Mouse (Mus musculus) adrenal gland, adult (tissue): ENCODE measurements around the gene Ankrd34b.

Source experiments
- DNase-seq, 2 experiments: peaks; one replicate each; pipeline ENCODE4 v3.0.0; 2022 to 2023; ENCODE audit warnings: low spot score in 1 of 2; ENCODE audit not compliant: inconsistent age in 2 of 2

The Ankrd34b gene

DNA sequence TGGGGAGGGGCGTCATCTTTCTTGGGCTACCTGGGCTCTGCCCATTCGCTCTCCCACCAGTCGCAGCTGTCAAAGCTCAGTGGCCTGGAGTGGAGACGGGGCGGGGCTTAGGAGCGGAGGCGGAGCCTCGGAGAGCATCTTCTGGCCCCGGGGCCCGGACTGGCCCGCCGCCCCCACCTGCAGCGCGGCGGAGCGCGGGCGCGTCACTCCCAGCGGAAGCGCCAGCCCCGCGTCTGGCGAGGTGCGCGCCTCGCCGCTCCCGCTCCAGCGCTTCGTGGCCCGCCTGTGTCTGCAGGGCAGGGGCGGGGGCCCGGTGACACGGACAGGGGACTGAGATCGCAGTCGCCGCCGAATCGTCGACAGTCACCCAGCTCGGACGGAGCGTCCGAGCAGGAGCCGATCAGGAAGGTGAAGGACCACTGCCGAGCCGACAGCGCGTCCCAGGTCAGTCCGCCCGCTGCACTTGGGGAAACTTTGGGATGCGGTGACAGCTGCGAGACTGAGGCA is at the start of gene Ankrd34b:
Gene Ankrd34b, plus strand, starts transcription at position 139 of the 507 bp plus-strand sequence.
- DNase-seq, result peak; percentile 48 to 64

DNA sequence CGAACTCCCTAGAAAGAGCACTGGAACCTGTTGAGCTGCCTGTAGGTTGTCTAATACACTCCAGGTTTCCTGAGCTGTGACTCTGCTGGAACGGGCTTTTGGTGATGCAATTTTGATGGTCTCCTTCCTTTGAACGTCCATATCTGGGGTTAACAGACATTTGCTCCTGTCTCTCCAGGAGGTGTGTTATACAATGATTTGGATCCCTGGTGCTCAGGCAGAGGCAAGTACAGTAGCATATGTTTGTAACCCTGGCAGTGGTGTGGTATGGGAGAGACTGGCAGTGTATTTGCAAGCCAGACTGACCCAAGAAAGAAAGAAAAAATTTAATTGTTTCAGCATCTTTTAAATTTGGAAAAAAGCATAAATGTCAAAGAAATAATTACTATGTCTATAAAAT is 38.3 kb upstream of the Ankrd34b start:
- no peak for DNase-seq

DNA sequence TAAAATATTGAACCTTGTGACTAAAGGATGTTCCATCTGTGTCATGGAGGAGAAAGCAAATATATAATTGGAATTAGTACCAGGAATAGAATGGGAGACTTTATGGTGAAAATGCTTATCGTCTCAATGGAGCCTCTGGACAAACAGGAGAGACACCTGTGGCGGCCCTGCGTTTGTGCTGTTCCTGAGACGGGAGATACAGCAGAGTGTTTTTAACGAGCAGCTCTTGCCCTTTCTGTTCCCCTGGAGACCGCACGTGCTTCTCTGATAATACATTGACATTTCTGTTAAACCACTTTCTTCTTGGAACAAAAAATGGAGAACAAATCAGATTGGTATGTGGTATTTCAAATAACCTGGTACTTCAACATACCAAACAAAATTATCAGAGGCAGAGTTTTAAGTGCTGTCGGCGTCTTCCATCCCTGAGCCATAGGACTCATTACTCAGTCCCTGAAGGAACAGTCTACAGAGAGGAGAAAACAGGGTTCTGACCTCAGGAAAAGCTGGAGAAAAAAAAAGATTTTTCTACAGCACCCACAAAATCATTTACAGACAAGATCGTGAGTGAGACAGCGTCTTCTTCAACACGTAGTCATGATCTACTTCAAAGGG is 32.5 kb upstream of the Ankrd34b start:
- DNase-seq, result no peak

DNA sequence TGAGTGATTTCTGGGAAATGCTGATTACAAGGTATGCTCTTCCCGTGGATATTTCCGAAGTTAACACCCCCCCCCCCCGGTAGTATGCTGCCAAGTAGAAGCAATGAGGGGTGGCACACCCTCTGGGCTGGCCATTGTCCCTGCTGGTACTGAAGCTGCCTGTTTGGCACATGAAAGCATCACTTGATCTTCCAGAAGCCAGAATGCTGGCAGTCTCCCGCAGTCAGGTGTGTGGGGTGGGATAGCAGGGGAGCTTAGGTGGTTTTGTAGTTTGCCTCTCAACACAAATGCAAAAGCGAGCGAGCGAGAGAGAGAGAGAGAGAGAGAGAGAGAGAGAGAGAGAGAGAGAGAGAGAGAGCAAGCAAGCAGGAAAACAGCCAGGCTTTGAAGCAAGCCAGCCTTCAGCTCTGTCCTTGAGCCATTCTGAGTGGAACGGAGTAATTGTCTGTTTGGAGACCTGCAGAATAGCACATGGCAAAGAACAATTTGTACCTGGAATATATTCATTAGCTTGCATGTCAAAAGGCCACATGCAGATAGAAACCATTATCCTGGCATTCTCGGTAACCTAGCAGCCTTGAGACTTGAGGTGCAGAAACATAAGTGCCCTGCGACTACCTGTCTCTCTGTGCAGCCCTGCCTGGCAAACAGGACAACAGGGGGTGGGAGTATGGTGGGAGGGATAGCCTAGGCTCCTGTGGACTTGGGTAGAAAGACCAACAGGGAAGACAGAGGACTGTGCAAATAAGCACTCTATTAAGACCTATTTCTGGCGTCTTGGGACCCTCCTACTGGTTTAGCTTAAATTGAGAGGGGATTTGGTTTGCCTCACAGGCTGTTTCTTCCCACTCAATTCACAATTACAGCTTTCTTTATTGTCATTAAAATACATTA is 27.0 kb upstream of the Ankrd34b start:
- DNase-seq, result peak; percentile 40 to 65

DNA sequence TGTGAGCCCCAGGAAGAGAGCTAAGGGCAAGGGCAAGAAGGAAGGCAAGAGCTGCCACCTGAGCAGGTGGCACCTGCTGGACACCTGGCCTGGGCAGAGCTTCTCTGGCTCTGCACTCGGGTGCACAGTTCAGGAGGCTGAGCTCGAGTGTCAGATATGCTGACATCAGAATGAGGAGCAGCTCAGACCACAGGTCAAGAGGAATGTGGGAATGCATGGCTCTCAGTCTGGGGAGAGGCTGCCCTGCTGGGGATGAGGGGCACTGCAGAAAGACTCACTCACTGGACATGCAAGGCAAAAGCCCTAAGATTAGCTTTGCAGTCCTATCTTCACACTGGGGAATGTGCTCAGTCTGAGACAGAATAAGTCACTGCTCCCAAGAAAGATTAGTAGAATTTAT is 23.6 kb upstream of the Ankrd34b start:
- no peak for DNase-seq

DNA sequence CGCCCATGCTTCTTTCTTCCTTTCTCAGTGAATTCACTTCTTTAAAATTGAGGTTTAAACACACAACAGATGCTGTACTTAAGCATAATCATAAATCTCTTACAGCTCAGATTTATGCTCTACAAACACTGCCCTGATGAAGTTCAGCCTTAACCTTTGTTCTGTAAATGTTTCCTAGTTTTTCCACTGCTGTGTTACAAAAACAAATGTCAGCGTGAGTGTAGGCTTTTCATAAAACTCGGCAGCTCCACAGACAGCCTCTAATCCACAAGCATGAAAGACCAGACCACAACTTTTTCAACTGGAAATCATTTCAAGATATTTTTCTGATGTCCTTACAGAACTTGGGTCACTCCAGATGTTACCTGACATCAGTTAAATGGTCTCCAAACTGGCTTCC is 22.2 kb upstream of the Ankrd34b start:
- peak in 1 of 2 experiments; percentile 56 for DNase-seq

DNA sequence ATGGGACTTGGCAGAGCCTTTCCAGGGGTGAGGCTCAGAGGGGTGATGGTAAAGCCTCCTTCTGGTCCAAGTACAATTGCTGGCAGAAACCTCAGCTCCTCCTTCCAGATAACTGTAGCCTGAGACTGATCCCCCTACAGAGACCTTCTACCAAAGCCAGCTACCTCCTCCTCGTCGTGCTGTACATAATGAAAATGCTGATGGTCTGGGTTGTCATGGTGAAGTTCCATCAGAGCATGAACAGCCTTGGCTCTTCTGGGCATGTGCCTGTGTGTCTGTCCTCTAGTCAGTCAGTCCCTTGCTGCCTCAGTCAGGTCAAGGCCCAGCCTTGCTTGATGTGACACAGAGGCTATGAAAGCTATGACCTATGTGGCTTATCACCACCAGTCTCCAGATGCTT is 15.2 kb upstream of the Ankrd34b start:
- DNase-seq, result peak; percentile 39 to 71

DNA sequence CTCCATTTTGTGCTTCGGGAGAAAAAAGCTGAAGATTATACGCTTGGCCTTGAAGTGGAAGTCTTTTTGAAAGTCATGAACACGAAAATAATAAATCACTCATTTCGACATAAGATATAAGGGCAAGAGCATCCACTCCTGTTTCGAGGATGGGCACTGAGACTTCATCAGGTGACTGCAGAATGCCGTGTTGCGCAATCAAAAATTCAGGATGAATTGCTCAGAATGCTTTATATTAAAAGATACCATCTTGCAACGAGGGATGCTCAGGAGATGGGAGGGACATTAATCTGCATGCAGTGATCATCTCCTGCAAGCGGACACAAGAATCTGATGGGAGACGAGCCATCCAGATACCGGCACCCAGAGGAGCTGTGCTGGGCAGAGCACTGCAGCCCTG is 6.1 kb upstream of the Ankrd34b start:
- DNase-seq, result no peak

DNA sequence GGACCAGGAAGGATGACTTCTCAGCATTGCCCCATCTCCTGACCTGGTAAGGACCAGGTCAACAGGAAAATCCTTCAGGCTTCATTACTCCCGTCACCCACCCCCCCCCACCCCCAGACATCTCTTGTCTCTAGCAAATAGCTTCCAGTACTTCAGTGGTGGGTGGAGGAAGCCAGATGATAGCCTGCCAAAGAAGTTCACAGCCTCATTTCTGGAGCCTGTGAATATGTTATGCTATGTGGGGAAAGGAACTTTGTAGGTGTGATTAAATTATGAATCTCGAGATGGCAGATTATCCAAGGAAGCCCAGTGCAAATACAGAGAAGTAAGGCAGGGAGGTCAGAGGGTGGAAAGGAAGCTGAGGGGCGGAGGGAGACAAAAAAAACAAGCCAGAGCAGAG is 2.0 kb upstream of the Ankrd34b start:
- no peak for DNase-seq

DNA sequence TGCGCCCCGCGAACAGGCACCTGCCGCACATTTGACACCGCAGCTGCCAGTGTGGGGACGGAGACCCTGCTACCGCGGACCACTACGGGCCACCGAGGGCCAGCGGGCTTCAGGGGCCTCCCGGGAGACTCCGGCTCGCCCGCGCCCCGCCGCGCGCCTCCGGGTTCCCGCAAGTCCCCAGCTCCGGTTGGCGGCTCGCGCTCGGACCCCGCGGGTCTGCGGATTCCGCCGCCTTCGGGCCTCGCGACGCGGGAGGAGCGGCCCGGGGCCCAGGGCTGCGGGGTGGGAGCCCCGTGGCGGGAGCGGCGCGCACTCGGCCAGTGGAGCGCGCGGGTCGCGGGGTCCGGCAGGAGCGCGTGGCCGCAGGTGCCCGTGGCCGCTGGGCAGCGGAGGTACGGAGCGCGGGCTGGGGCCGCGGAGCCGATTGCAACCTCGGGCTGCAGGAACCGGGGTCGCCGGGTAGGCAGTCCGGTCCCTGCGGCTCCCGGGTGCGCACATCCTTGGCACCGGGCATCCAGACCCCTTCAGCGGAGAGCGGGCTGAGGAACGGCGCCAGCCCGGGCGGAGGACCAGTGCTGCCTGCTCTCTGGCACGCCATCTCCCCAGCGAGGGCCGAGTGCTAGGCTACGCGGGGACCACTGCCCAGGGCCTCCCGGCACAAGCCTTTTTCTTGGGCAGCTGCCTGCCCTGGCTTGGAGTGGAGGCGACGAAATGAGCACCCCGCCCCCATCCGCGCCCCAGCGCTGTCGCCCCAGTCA is 777 bp downstream of the Ankrd34b start:
- DNase-seq, result peak; percentile 12 to 56

DNA sequence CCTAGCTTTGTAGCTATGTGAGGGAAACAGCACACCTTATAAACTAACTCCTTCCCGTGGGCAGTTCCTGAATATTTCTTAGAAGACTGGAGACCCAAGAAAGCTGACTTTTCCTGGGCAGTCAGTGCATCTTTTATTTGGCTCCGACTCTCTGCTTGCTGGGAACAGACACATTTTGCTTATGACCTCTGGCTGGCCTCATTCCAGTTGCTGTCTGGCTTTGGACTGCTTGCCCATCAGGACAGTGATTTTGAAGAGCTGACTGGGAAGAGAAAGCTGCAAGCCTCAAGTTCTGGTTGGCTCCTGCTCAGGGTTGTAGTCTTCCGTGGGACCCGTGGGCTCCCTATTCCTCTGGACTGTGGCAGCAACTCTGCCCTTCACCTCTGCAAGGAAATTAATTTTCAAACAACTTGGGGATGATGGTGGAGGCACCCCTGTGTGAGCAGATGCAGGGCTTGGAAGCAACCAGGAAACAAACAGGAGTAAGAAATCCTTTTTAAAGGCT is 1.7 kb downstream of the Ankrd34b start:
- DNase-seq, result no peak

DNA sequence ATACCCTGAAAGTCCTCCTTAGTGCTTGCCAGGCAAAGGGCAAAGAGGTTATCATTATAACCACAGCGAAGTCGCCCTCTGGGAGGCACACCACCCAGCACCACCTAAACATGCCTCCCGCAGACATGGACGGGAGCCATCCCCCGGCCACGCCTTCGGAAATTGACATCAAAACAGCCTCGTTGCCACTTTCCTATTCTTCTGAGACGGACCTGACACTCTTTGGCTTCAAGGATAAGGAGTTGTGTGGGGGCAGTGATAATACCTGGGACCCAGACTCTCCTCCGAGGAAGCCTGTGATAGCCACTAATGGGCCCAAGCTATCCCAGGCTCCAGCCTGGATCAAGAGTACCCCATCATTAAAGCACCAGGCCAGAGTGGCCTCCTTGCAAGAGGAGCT is 13.0 kb downstream of the Ankrd34b start:
- no peak for DNase-seq

DNA sequence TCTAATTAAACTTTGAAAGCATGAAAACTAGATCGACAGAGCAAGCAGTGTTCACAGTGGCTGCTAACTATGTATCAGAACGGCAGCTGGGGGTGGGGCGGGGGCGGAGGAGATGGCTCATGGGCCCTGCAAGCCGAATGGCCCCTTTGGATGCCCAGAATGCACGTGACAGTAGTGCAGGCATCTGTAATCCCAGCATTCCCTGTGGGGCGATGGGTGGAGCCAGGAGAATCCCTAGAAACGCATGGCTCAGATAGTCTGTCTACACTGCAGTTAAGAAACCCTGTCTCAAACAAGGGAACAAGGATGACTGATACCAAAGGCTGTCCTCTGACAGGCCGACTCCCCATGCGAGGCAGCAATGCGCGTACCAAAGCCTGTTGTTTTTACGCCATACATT is 14.6 kb downstream of the Ankrd34b start:
- DNase-seq, result no peak

DNA sequence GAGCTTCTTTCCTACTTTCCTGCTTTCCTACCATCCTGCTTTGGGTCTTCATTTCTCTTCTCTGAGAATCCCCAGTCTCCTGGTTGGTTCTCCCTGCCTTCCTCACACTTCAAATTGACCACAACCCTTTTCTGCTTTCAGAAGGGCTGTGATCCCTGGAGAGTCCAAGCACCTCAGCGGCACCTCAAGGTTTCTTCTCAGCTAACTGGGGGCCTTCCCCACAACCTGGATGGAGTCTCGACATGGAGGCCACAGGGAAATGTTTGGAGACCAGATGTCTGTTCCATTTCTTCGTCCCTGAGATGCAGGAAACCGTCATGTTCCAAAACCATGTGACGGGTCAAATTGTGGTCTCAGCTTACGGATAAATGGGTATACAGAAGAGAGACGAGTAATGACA is 21.2 kb downstream of the Ankrd34b start:
- DNase-seq, result no peak

DNA sequence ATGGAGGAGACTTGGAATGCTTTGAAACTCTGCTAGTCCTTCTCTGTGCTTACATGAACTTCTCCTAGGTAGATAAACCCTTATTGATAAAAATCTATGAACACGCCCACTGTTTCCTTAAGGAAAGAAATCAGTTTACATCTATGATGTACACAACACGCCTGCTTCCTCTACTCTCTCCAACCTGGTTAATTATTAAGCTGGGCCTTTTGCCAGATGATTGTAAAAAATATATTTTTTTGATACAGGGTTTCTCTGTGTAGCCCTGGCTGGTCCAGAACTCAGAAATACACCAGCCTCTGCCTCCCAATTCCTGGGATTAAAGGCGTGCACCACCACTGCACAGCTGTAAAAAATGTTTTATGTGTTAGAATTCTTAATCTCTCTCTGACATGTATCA is 39.0 kb downstream of the Ankrd34b start:
- no peak for DNase-seq

DNA sequence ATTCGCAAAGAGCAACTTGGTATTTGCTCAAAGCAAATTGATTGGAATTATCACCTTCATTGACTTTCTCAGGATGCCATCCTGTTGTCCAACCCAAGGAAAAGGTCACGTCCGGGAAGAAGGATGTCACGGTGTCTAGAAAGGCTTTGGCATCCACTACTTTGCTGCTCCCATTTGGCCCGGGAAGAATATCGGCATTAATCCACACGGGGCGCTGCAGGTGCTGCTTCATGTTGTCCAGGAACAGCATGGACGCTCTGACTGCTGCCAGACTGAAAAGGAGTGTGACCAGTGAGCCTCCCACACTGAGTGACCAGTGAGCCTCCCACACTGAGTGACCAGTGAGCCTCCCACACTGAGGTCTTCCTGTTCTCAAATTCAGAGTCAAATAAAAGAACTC is 42.2 kb downstream of the Ankrd34b start:
- DNase-seq, result no peak

DNA sequence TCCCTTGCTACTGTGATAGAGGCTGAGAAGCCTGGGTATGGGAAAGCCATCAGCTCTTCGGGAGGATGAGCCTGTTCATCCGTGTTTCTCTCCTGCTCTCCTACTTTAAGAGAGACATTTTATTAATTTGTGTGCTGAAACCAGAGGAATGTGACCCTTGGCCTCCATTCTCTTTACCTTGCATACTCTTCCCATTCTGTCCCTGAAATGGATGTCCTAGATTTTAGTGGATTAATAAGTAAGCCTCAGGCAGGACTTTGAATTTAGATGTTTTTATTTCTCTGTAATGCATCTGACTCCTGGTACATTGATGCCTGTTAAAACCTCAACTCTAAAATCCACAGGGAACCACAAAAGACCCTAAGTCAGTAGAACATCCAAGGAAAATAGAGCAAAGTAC is 43.7 kb downstream of the Ankrd34b start:
- DNase-seq, result no peak

DNA sequence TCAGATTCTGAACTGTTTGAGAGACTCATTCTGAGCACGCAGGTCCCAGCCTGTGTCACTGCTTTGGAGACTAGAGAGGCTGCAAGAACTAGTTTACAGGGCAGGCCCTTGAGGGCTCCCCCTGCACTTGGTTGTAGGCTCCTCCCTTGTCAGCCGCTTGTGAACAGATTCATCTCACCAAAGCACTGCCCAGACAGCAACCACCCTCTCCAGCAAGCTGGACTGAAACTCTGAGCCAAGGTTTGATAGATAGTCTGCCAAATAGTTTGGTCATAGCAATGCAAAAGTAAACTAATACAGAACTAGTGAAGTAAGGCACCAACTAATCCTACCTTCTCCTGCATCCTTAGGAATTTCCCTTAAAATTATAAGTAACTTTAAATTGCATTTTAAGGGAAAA is 44.5 kb downstream of the Ankrd34b start:
- no peak for DNase-seq

DNA sequence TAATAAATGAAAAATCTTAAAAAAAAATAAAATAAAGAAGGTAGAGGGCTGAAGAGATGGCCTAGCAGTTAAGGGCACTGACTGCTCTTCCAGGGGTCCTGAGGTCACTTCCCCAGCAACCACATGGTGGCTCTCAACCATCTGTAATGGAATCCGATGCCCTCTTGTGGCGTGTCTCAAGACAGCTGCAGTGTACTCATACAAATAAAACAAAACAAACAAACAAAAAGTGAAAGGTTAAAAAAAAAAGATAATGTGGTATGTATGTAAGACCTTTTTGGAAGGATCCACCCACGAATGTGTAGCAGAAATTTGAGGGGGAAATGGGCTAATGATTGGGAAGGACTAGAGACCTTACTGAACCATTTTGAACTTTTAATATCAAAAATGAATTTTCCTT is 57.7 kb downstream of the Ankrd34b start:
- peak; percentile 54 to 82 for DNase-seq

DNA sequence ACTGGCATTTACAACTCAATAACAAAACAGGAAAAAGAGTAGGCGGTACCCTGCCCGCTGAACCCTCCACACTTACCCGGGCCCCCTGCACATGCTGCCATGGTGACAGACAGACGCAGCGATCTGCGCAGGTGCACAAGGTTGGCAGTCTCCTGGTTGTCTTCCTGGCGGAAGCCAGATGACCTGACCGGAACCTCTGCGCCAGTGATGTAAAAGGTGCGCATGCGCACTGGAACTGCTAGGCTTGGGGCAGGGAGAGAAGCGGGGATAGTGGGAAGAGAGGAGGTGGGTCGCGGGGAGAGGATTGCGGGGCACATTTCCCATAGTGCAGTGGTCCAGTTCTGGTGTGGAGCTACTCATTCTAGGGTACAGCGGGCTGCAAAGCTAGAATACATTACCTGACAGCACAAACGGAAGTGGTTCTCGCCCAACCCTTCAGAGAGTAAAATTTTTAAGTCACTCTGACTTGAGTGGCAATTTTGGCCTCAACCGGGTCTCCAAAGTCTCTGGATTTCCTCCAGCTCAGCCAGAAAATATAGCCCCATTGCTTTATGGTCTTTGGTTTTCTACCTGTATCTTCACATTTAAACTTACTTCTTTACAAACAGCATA is 58.3 kb downstream of the Ankrd34b start, which contains the start of gene Fam151b:
Gene Fam151b, minus strand, starts transcription at position 164 of the 612 bp plus-strand sequence.
- peak; percentile 94 to 97 for DNase-seq

DNA sequence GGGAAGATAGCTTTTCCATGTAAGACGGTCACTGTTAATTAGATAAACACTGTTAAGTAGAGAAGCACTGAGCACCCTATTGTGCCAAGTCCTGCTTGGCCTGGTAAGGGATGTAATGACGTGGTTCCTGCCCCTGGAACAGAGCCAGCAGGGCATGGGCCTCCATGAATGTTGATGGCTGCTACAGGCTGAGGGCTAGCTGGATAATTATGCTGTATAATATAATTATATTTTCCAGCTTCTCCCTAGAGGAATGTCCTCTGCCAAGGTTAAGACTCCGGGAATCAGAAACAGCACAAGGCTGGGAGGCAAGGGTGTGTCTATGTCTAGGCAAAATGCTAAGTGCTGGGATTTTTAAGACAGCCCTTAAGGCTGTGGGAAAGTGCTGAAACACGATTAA is 65.1 kb downstream of the Ankrd34b start:
- peak in 1 of 2 experiments; percentile 40 for DNase-seq
